Mouse (Mus musculus): ENCODE results near the gene Cacna2d3. TPM values are rescaled to one million over a fixed set of nuclear protein-coding genes. Genes with fewer than 3 reads are reported as not detected.
A peak's percentile ranks its signal among the peaks of the same experiment; 100 is the strongest.

Gene Cacna2d3
- polyA plus RNA-seq, 1 experiment from 2014 or later, result 63.0 TPM

DNA sequence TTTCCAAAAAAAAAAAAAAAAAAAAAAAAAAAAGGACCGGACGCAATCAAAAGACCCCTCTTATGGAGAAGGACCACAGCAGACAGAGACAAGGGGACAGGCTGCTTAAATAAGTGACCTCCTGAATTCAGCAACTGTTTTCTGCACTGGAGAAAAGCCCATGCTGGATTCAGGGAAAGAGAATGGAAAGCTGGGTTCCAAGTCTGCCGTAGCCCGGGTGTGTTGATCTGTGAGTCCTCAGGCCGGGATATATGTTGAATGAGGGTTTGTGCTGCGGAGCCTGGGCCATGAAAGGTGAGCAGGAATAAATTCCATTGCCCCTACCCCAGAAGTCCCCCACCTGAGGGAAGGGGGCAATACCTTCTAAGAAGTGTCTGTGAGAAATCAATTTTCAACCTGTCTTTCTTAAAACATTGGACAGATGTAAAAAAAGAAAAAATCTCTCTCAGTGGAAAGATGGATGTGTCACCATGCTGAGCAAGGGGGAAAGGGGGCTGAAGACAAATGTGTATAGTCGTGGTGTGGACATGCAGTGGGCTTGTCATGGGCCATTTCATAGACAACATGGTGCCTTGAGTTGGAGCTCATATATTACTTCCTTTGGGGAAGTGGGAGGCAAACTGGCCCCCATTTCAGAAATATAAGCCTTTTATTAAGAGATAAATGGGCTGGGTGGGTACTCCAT is 703.2 kb downstream of the Cacna2d3 start:
- Histone ChIP-seq H3K4me2 (ENCODE audit: low read depth, low read length) (no peak overlapping the region), H3K4me1 (ENCODE audit: control insufficient read depth, insufficient read depth, low read length) (peaks cover 6% of the 10 kb centered on the region; the same call in 1 of the 2 replicates), H3K9me3 (ENCODE audit: control insufficient read depth, low read length) (no peaks in the 10 kb centered on the region), H3K9ac (replicated peaks; ENCODE audit: low read depth, low read length) (no peak overlapping the region), H3K27ac (ENCODE audit: low read depth, low read length) (no peak overlapping the region), H3K4me3 (ENCODE audit: low read depth, low read length) (no peak overlapping the region), H3K36me3 (ENCODE audit: control insufficient read depth, insufficient read depth, low read length) (no peaks in the 10 kb centered on the region), H3K27me3 (ENCODE audit: control insufficient read depth, insufficient read depth, low read length) (no peaks in the 10 kb centered on the region)
- ATAC-seq (ENCODE audit: low read depth), result no peak
- 42% methylated on average over 7 of the region's 7 CpGs for WGBS

DNA sequence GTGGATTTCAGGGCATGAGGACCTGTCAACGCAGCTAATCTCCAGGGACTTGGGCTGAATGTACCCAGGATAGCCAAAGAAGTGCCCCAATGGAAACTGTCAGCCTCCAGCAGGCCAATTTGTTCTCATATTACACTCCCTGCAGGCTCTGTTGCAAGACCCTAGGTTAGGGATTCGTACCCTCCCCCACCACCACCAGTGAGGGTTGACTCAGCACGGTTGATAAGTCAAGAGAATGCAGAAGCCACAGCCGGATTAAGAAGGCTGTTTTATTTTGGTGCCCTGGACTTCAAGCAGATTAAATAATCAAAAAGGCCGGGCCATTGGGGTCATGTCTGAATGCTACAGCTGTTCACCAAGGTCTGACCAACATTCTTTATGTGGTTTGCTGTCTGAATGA is 703.8 kb downstream of the Cacna2d3 start, which contains the start of gene Lrtm1:
Lrtm1 (plus strand) TSS at position 326 of the 400 bp plus-strand sequence.
- H3K27ac ChIP-seq (ENCODE audit: low read depth, low read length), result no peak within 1 kb of the TSS
- no peak for ATAC-seq (ENCODE audit: low read depth)
- 22% methylated on average over 5 of the region's 5 CpGs for WGBS

DNA sequence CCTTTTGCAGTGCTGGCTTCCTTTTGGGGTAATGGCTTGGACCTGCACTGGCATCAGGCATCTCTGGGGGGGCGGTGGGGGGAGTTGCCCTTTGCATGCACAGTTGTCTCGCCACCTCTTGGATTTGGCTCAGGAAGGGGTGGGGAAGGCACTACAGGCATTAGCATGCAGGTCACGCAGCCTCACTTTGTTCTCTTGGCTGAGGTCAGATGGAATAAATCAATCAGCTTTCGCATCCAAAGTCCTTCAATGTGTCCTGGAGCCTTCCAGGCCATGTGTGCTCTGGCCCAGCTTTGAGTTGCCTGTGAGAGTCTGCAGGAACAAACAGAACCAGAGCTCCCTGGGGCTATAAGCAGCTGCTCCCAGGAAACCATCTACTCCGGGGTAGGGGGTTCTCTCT is 705.8 kb downstream of the Cacna2d3 start:
- H3K27ac ChIP-seq (ENCODE audit: low read depth, low read length), result peak overlapping the region; percentile 12; the same call in 1 of the 2 replicates
- H3K4me2 ChIP-seq (ENCODE audit: low read depth, low read length), result no peak overlapping the region
- H3K36me3 ChIP-seq (ENCODE audit: control insufficient read depth, insufficient read depth, low read length), result no peaks in the 10 kb centered on the region
- H3K4me1 ChIP-seq (ENCODE audit: control insufficient read depth, insufficient read depth, low read length), result peaks cover 6% of the 10 kb centered on the region; the same call in 1 of the 2 replicates
- 19% methylated on average over 5 of the region's 5 CpGs for WGBS
- H3K4me3 ChIP-seq (ENCODE audit: low read depth, low read length), result no peak overlapping the region
- no peak overlapping the region for H3K9ac ChIP-seq (replicated peaks; ENCODE audit: low read depth, low read length)
- no peaks in the 10 kb centered on the region for H3K9me3 ChIP-seq (ENCODE audit: control insufficient read depth, low read length)
- peak; percentile 60; the same call in 1 of the 2 replicates for ATAC-seq (ENCODE audit: low read depth)
- H3K27me3 ChIP-seq (ENCODE audit: control insufficient read depth, insufficient read depth, low read length), result no peaks in the 10 kb centered on the region

More for the DNA sequence above, 703.8 kb downstream of the Cacna2d3 start, which contains the start of gene Lrtm1:
- no peak within 1 kb of the TSS for H3K4me3 ChIP-seq (ENCODE audit: low read depth, low read length)
- no peak within 1 kb of the TSS for H3K9ac ChIP-seq (replicated peaks; ENCODE audit: low read depth, low read length)
- no peaks in the 10 kb centered on the region for H3K9me3 ChIP-seq (ENCODE audit: control insufficient read depth, low read length)
- H3K4me2 ChIP-seq (ENCODE audit: low read depth, low read length), result no peak within 1 kb of the TSS
- H3K27me3 ChIP-seq (ENCODE audit: control insufficient read depth, insufficient read depth, low read length), result no peaks in the 10 kb centered on the region
- H3K36me3 ChIP-seq (ENCODE audit: control insufficient read depth, insufficient read depth, low read length), result no peaks in the 10 kb centered on the region
- H3K4me1 ChIP-seq (ENCODE audit: control insufficient read depth, insufficient read depth, low read length), result peaks cover 6% of the 10 kb centered on the region; the same call in 1 of the 2 replicates

DNA sequence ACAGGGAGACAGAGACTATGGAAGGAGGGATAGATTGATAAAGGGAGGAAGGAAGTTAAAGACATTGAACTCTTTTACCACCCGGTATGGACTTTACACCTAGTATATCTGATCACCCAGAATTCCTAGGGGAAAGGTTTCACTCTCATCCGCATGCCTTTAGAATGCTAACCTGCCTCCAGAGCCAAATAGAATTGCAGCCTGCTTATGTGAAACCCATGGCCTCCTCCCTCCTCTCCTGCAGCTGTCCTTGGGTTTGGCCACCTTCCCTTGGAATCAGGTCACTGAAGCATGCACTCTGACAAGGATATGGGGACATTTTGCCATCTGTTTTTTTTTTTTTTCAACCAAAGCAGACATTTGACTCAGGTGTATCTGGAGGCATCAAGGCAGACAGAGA is 707.0 kb downstream of the Cacna2d3 start:
- Histone ChIP-seq H3K27me3 (ENCODE audit: control insufficient read depth, insufficient read depth, low read length) (no peaks in the 10 kb centered on the region), H3K4me1 (ENCODE audit: control insufficient read depth, insufficient read depth, low read length) (peaks cover 6% of the 10 kb centered on the region; the same call in 1 of the 2 replicates), H3K4me3 (ENCODE audit: low read depth, low read length) (no peak overlapping the region), H3K9me3 (ENCODE audit: control insufficient read depth, low read length) (no peaks in the 10 kb centered on the region), H3K9ac (replicated peaks; ENCODE audit: low read depth, low read length) (no peak overlapping the region), H3K36me3 (ENCODE audit: control insufficient read depth, insufficient read depth, low read length) (no peaks in the 10 kb centered on the region), H3K4me2 (ENCODE audit: low read depth, low read length) (no peak overlapping the region), H3K27ac (ENCODE audit: low read depth, low read length) (no peak overlapping the region)
- no peak for ATAC-seq (ENCODE audit: low read depth)
- WGBS, result 88% methylated on average over 2 of the region's 2 CpGs

DNA sequence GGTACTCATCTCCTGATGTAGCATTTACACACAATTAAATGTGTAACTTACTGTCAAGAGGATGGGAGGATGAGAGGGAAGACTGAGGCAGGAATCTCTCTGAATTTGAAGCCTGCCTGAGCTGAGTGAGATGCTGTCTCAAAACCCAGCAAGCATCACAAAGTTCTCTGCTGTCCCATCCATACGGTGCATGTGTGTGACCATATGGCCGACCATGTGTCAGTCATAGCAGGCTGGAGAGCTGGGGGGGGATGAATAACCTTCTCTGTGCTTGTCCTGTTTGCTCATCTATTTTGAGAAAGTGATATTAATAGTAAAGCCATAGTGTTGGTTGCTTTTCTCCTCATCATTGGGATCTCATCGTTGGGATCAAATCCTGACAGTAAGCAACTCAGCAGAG is 708.5 kb downstream of the Cacna2d3 start:
- H3K27me3 ChIP-seq (ENCODE audit: control insufficient read depth, insufficient read depth, low read length), result no peaks in the 10 kb centered on the region
- no peak overlapping the region for H3K4me3 ChIP-seq (ENCODE audit: low read depth, low read length)
- no peak overlapping the region for H3K27ac ChIP-seq (ENCODE audit: low read depth, low read length)
- H3K36me3 ChIP-seq (ENCODE audit: control insufficient read depth, insufficient read depth, low read length), result no peaks in the 10 kb centered on the region
- 93% methylated on average over 3 of the region's 3 CpGs for WGBS
- no peak overlapping the region for H3K9ac ChIP-seq (replicated peaks; ENCODE audit: low read depth, low read length)
- peaks cover 6% of the 10 kb centered on the region; the same call in 1 of the 2 replicates for H3K4me1 ChIP-seq (ENCODE audit: control insufficient read depth, insufficient read depth, low read length)
- no peaks in the 10 kb centered on the region for H3K9me3 ChIP-seq (ENCODE audit: control insufficient read depth, low read length)
- H3K4me2 ChIP-seq (ENCODE audit: low read depth, low read length), result no peak overlapping the region
- ATAC-seq (ENCODE audit: low read depth), result no peak

DNA sequence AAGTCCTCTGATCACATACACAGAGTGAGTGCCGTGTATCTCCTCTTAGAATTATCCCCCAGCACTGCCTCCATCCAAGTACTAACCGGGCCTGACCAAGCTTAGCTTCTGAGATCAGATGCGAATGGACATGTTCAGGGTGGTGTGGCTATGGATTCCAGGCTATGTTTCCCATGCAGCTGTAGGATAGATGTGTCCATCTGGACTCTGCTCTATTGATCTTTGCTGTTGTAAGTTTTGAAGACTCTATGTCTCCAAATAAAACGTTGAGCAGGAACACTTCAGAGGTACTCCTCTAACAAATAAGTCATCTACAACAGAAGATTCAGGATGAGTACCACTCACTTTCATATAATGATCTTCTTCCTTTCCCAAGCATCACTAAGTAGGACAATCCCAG is 712.0 kb downstream of the Cacna2d3 start:
- Histone ChIP-seq H3K36me3 (ENCODE audit: control insufficient read depth, insufficient read depth, low read length) (no peaks in the 10 kb centered on the region), H3K4me1 (ENCODE audit: control insufficient read depth, insufficient read depth, low read length) (no peaks in the 10 kb centered on the region), H3K27ac (ENCODE audit: low read depth, low read length) (no peak overlapping the region), H3K9ac (replicated peaks; ENCODE audit: low read depth, low read length) (no peak overlapping the region), H3K9me3 (ENCODE audit: control insufficient read depth, low read length) (no peaks in the 10 kb centered on the region), H3K4me2 (ENCODE audit: low read depth, low read length) (no peak overlapping the region), H3K4me3 (ENCODE audit: low read depth, low read length) (no peak overlapping the region), H3K27me3 (ENCODE audit: control insufficient read depth, insufficient read depth, low read length) (no peaks in the 10 kb centered on the region)
- ATAC-seq (ENCODE audit: low read depth), result no peak
- WGBS, result 91% methylated on average over 4 of the region's 4 CpGs

DNA sequence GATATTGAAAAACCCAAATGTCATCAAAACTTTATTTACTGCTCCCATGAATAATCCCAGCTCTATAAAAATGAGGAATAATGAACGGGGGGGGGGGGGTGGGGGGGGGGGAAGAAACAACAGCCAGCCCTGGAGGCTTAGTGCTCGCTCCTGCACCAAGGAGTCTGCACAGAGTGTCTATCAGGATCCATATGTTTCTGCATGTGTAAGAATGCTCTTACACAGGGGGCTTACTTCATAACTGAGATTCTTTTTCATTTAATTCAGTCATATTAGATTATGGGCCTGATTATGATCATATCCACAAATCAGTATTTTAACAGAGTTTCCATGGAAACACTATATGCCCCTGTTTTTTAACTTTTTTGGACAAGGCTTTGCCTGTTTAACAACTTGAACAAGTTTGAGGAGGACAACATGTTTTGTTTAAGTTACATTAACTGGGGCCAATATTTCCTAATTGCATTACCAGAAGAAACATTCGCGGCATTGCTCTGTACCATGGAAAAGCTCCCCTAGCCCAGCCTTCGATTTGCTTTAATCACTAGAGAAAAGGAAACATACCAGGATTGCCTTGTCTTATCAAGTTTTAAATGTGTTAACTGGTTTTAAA is 716.3 kb downstream of the Cacna2d3 start:
- Histone ChIP-seq H3K4me2 (ENCODE audit: low read depth, low read length) (no peak overlapping the region), H3K4me1 (ENCODE audit: control insufficient read depth, insufficient read depth, low read length) (no peaks in the 10 kb centered on the region)
- WGBS, result 85% methylated on average over 4 of the region's 5 CpGs

DNA sequence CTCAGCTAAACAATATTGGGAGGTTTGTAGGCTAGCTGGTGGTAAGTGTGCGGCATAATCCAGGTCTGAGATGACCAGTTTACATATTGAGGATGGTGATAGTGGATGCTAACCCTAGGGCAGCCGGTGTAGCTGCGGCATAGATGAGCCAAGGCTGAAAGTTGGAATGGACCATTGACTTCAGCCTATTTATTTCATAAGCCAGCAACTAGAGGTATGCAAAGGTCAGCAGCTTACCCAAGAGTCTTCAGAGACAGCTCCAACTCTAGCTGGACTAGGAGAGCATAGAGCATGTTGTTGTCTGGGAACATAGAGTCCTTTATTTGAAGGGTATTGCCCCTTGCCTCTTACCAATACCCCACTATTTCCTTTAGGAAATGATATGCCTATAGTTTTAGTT is 725.1 kb downstream of the Cacna2d3 start:
- no peaks in the 10 kb centered on the region for H3K9me3 ChIP-seq (ENCODE audit: control insufficient read depth, low read length)
- no peak for ATAC-seq (ENCODE audit: low read depth)

More for the DNA sequence above, 716.3 kb downstream of the Cacna2d3 start:
- Histone ChIP-seq H3K27ac (ENCODE audit: low read depth, low read length) (no peak overlapping the region), H3K9me3 (ENCODE audit: control insufficient read depth, low read length) (no peaks in the 10 kb centered on the region), H3K27me3 (ENCODE audit: control insufficient read depth, insufficient read depth, low read length) (no peaks in the 10 kb centered on the region), H3K9ac (replicated peaks; ENCODE audit: low read depth, low read length) (no peak overlapping the region), H3K36me3 (ENCODE audit: control insufficient read depth, insufficient read depth, low read length) (no peaks in the 10 kb centered on the region), H3K4me3 (ENCODE audit: low read depth, low read length) (no peak overlapping the region)
- no peak for ATAC-seq (ENCODE audit: low read depth)

DNA sequence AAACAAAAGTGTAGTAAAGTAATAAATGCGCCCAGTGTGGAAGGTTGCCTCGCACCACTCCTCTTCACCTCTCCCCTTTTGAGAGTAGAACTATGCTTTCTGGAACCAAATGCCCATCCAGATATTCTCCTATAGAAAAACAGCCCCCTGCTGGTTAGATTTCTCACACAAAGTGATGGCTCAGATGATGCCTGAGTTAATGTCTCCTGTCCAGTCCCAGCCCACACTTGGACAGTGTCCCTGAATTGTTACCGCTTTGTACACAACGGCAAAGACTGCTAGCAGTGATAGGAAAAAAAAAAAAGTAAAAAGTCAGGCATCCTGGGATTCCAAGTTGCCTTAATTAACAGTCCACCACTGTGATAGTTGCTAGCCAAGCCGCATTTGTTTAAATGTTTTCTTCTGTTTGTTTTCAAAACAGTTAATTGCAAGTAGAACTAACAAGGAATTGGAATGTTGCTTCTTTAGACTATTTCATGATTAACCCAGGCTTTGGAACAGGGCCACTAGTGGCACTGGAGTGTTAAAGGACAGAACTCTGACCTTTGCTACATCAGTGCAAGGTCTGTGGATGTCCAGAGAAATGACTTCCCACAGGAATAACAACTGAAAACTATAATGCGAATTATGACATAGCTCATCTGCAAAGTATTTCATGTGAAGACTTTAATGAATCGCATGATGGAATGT is 733.3 kb downstream of the Cacna2d3 start:
- H3K9me3 ChIP-seq (ENCODE audit: control insufficient read depth, low read length), result no peaks in the 10 kb centered on the region
- no peaks in the 10 kb centered on the region for H3K27me3 ChIP-seq (ENCODE audit: control insufficient read depth, insufficient read depth, low read length)
- no peaks in the 10 kb centered on the region for H3K4me1 ChIP-seq (ENCODE audit: control insufficient read depth, insufficient read depth, low read length)
- no peak overlapping the region for H3K4me2 ChIP-seq (ENCODE audit: low read depth, low read length)
- WGBS, result 81% methylated on average over 7 of the region's 7 CpGs
- no peaks in the 10 kb centered on the region for H3K36me3 ChIP-seq (ENCODE audit: control insufficient read depth, insufficient read depth, low read length)
- no peak for ATAC-seq (ENCODE audit: low read depth)
- H3K9ac ChIP-seq (replicated peaks; ENCODE audit: low read depth, low read length), result no peak overlapping the region
- no peak overlapping the region for H3K27ac ChIP-seq (ENCODE audit: low read depth, low read length)
- H3K4me3 ChIP-seq (ENCODE audit: low read depth, low read length), result no peak overlapping the region

More for the DNA sequence above, 725.1 kb downstream of the Cacna2d3 start:
- Histone ChIP-seq H3K4me1 (ENCODE audit: control insufficient read depth, insufficient read depth, low read length) (no peaks in the 10 kb centered on the region), H3K36me3 (ENCODE audit: control insufficient read depth, insufficient read depth, low read length) (no peaks in the 10 kb centered on the region), H3K27ac (ENCODE audit: low read depth, low read length) (no peak overlapping the region), H3K27me3 (ENCODE audit: control insufficient read depth, insufficient read depth, low read length) (no peaks in the 10 kb centered on the region), H3K4me3 (ENCODE audit: low read depth, low read length) (no peak overlapping the region), H3K4me2 (ENCODE audit: low read depth, low read length) (no peak overlapping the region), H3K9ac (replicated peaks; ENCODE audit: low read depth, low read length) (no peak overlapping the region)
- WGBS, result 95% methylated on average over 3 of the region's 3 CpGs

Data from neural tube, embryonic 14.5 days (tissue).